Mouse (Mus musculus): ENCODE data around the gene Col27a1.

DNA sequence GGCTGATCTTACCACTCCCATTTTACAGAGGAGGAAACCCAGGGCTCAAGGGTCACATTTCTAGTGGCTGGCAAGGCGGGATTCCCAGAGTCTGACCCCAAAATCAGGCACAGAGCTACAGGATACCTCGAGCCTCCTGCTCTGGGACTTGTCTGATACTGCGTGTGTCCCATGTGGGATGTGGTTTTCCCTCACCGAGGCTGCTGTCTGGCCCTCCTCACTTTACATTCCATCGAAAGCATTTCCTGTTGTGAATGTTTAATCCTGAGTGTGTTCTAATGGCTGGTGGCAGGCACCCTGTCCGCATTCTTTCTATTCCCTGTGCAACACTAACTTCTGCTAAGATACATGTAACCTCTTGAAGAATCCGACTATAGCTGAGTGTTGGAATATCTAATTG, 24.3 kb downstream of the Col27a1 start:
- no peak for TF ChIP-seq CTCF (IDR thresholded peaks at IDR 0.05; ENCODE audit: low read depth)
- TF ChIP-seq EP300 (IDR thresholded peaks at IDR 0.05; ENCODE audit: low read depth), result no peak

Data from heart, postnatal 0 days (tissue).